In the genomic region with DNA sequence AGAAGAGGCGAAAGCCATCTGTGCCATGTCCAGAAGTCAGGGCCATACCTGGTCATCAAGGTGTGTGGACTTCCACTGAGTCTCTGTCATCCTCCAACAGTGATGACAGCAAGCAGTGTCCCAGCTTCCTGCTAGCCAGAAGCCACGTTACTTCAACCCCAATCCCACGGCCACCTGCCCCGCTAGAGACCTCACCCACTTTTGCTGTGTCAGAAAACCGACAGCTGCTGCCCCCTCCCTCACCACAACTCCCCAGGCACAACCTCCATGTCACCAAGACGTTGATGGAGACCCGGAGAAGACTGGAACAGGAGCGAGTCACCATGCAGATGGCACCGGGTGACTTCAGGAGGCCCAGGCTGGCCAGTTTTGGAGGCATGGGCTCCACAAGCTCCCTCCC, we compare ENCODE assay signal across 27 mouse cellular contexts.
"Had no signal": no experiment of that assay in that cellular context is flagged by ENCODE, and none has a peak within 500 bp of the region (broad histone marks: within the 10 kb centered on the region; RNA-seq: fewer than 3 reads in every experiment).

No protein-coding gene starts in this region.

- H3K36me3 ChIP-seq: forebrain, embryonic 15.5 days had no signal

- H3K27ac ChIP-seq: embryonic facial prominence, embryonic 10.5 days; embryonic facial prominence, embryonic 12.5 days; embryonic facial prominence, embryonic 13.5 days; embryonic facial prominence, embryonic 15.5 days; forebrain, embryonic 10.5 days; forebrain, embryonic 12.5 days; forebrain, embryonic 13.5 days; forebrain, embryonic 15.5 days had no signal

- H3K27me3 ChIP-seq: embryonic facial prominence, embryonic 12.5 days; embryonic facial prominence, embryonic 13.5 days; embryonic facial prominence, embryonic 15.5 days; forebrain, embryonic 15.5 days had no signal

- ATAC-seq: forebrain, embryonic 13.5 days; forebrain, embryonic 14.5 days; forebrain, embryonic 15.5 days; forebrain, embryonic 16.5 days; forebrain, postnatal 0 days had no signal

- H3K9ac ChIP-seq: embryonic facial prominence, embryonic 12.5 days; embryonic facial prominence, embryonic 13.5 days; embryonic facial prominence, embryonic 15.5 days; forebrain, embryonic 12.5 days; forebrain, embryonic 13.5 days; forebrain, embryonic 15.5 days; forebrain, postnatal 0 days had no signal

- H3K4me2 ChIP-seq: embryonic facial prominence, embryonic 12.5 days; embryonic facial prominence, embryonic 15.5 days; forebrain, embryonic 12.5 days; forebrain, embryonic 13.5 days; forebrain, embryonic 15.5 days had no signal

- H3K9me3 ChIP-seq: embryonic facial prominence, embryonic 10.5 days; embryonic facial prominence, embryonic 12.5 days; embryonic facial prominence, embryonic 13.5 days; embryonic facial prominence, embryonic 15.5 days; forebrain, embryonic 12.5 days; forebrain, embryonic 13.5 days; forebrain, embryonic 15.5 days had no signal

- DNase-seq: cerebellum, adult 2 months; cerebellum, adult 8-10 months; cerebellum, adult 9-10 months; cerebellum, adult 9-11 months; cerebellum, postnatal 14 days; cerebellum, postnatal 25 days; cerebellum, postnatal 36 days; embryo, embryonic 11 days; forebrain, postnatal 0 days; gastrocnemius, adult 2 months; gastrocnemius, postnatal 10 days; gastrocnemius, postnatal 14 days; gastrocnemius, postnatal 25 days; gastrocnemius, postnatal 36 days; heart, adult 11 months; heart, adult 18-20 months had no signal

- H3K4me3 ChIP-seq: embryonic facial prominence, embryonic 10.5 days; embryonic facial prominence, embryonic 12.5 days; embryonic facial prominence, embryonic 13.5 days; embryonic facial prominence, embryonic 15.5 days; erythroblast, embryonic 14.5 days; forebrain, embryonic 10.5 days; forebrain, embryonic 12.5 days; forebrain, embryonic 13.5 days; forebrain, embryonic 15.5 days; gastrocnemius, adult 2 months had no signal
